Mouse (Mus musculus): ENCODE results near the gene Mcoln1.

Mcoln1 gene

DNA sequence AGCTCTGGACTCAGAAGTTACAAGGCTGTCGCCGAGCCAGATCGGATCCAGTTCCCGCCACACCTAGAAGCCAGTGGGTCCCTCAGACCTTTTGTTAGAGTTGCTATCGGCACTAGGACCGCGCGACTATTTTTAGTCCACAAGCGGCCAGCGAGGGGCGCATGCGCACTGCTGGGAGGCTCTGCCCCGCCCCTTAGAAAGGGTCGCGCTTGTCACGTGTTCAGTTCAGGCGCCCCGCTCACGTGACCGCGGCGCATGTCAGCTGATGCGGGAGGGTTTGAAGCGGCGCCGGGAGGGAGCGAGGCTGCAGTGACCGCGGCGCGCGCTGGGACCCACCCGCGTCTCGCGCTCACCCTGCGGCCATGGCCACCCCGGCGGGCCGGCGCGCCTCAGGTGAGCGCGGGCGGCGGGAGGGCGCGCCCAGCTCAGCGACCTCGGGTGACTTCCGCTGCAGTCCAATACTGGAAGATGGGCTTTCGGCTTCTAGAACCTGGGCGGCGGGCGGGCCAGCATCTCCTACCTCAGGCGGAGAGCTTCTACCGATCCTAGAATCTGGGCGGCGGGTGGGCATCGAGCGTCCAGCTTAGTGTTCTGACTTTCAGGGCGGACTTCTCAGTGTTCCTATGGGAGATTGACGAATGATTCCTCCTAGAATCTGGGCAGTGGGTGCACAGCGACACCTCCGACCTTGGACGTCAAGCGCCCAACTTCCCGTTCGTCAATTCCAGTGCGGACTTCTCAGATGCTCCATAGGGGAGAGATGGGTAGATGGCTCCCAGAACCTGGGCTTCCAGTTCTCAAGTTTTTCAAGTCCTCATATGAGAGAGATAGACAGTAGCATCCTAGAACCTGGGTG is at the start of gene Mcoln1:
Gene Mcoln1 (plus strand): TSS at position 223 of the 856 bp plus-strand sequence.
- peak; percentile 99 for DNase-seq

DNA sequence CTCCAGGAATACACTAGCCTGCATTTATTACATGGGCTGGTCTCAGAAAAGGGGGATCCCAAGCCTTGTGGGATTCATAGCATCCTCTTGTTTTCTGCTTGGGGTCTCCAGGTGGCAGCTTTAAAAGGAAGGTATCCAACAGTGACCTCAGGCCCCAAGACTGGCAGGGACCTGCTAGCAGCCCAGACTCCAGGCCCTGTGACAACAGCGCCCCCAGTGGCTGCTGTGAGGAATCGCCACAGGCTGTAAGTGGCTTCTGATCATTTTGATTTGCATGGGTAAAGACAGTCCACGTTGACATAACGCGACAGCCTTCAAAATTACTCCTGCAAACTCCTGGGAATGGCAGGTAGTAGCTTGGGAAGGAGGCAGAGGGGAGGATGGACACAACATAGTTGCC is 49.6 kb upstream of the Mcoln1 start:
- DNase-seq = peak; percentile 66

DNA sequence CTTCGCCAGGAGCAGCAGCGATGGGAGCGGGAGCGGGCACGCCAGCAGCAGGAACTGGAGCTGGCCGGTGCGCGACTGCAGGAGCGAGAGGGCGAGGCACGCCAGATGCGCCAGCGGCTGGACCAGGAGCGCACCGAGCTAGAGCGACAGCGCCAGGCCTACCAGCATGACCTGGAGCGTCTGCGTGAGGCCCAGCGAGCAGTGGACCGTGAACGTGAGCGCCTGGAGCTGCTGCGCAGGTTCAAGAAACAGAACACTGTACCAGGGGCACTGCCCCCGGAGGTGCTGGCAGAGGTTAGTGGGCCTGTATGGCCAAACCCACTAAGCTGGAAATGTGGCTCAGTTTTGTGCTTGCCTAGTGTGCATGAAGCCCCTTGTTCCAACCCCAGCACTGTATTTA is 48.3 kb upstream of the Mcoln1 start:
- DNase-seq = no peak

DNA sequence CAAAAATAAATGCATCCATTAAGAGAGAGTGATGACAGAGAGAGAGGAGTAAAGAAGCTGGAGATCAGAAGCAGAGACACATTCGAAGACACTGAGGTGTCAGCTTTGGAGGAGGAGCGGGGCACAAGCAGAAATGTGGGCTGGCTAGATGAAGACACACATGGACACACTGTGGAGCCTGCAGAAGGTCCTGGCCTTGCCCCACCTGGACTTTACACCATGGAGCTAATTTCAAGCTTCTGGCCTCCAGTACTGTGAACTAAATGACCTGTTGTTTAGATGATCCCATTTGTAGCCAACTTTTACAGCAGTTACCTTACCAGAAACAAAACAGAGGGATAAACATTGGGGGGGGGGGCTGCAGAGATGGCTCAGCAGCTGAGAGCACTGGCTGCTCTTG is 37.0 kb upstream of the Mcoln1 start:
- no peak for DNase-seq

DNA sequence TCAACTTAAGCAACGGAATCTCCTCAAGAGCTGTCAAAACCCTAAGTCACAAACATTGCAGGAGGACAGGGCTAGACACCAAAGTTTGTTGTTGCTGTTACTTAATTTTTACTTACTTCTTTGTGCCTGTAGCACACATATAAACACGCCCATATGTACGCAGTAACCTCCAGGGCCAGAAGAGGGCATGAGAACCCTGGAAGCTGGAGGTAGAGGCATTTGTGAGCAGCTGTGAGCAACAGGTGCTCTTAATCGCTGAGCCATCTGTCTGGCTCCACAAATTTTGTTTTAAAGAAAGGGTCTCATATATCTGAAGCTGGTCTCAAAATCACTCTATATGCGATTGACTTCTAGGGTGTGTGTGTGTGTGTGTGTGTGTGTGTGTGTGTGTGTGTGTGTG is 35.9 kb upstream of the Mcoln1 start:
- peak; percentile 52 for DNase-seq

DNA sequence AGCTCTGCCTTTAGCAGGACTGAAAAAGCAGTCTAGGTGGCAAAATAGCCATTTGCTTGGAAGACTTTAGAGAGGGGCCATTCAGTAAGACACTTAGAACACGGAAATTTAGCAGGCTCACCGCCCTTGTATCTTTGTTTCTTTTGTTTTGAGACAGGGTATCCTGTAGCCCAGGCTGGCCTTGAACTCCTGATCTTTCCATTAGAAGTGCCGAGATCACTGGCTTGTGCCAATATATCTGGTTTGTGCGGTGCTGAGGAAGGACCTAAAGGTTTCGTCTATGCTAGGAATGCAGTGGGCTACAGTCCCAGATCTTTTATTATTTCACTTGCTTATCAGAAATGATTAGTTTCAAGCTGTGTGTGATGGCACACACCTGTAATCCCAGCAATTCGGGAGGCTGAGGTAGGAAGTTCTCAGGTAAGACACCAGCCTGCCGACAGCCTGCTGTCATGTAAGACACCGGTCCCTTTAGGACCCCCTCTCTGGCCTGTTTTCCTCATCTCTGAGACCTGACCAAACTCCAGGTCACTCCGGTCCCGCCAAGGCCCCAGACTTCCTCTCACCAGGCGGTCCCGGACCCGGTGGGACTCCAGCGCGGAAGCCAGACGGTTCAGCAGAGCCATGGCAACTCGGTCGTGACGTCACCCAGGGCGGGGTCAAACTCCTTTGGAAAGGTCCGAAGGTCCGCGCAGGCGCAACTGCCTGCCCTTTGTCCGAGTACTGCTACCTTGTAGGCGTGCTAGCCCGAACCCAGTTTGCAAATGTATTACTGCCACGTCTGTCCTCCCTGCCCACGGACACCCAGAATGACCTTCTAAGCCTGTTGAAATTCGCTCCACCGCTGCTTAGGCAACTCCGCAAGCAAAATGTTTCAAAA is 33.0 kb upstream of the Mcoln1 start, which contains the start of gene Pex11g:
Gene Pex11g (minus strand): TSS at position 675 of the 880 bp plus-strand sequence.
- peak; percentile 96 for DNase-seq

- DNase-seq = no peak
These were observed 32.2 kb upstream of the Mcoln1 start for GRCm38 (mm10) chr8:3467886-3468545.

DNA sequence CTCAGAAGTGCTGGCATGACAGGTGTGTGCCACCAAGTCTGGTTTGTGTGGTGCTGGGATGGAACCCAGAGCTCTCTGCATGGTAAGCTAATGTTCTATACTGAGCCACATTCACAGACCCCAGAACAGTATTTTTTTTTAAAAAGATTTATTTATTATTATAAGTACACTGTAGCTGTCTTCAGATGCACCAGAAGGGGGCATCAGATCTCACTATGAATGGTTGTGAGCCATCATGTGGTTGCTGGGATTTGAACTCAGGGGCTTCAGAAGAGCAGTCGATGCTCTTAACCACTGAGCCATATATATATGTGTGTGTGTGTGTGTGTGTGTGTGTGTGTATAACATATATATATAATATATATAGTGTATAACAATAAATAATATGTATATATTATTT is 31.4 kb upstream of the Mcoln1 start:
- DNase-seq = no peak

GRCm38 (mm10) chr8:3470562-3470961 is 29.7 kb upstream of the Mcoln1 start, which contains the start of gene Tex45:
Tex45 (plus strand) TSS chr8:3470862.
- no peak for DNase-seq

- no peak for DNase-seq
These were observed 24.4 kb upstream of the Mcoln1 start for GRCm38 (mm10) chr8:3475715-3476429.

GRCm38 (mm10) chr8:3480221-3480785 is 20.0 kb upstream of the Mcoln1 start:
- no peak for DNase-seq

DNA sequence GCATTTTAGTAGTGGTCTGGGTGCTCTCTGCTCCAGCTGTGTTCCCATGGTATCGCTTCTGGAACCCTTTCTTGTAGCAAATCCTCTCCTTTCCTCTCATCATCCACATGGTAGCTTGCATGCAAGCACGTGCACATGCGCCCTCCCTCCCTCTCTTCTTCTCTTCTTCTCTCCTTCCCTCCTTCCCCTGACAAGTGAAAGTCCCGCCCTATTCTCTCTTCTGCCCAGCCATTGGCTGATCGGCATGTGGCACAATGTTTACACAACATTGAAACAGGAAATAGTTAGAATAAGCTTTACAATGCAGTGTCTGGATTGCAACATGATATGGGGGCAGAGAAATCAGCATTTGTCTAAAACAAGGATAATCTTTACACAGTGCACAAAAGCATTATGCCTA is 18.7 kb upstream of the Mcoln1 start:
- DNase-seq = no peak

- DNase-seq = no peak
These were observed 18.0 kb upstream of the Mcoln1 start for GRCm38 (mm10) chr8:3482240-3482740.

- DNase-seq = no peak
These were observed 16.7 kb upstream of the Mcoln1 start for GRCm38 (mm10) chr8:3483546-3483945.

DNA sequence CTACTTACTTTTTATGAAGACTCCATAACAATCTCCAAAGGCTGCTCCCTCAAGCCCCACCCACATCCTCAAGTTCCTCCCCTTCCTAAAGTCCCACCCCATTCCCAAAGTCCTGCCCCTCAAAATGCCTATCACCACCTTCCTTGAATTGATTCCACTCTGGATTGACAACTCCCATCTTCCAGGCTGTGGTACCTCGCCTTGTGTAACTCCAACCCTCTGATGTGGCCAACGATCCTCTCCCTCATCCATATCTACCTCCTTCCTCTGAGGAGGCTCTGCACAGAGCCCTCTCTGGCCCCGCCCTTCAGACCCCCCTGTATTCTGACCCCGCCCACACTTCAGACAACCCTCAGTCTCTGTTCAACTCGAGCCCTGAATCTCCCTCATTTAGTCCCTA is 15.1 kb upstream of the Mcoln1 start:
- DNase-seq = no peak

GRCm38 (mm10) chr8:3492901-3493844 is 7.1 kb upstream of the Mcoln1 start, which contains the start of gene Zfp358:
Zfp358 (plus strand) TSS chr8:3493138.
- peak; percentile 75 for DNase-seq

DNA sequence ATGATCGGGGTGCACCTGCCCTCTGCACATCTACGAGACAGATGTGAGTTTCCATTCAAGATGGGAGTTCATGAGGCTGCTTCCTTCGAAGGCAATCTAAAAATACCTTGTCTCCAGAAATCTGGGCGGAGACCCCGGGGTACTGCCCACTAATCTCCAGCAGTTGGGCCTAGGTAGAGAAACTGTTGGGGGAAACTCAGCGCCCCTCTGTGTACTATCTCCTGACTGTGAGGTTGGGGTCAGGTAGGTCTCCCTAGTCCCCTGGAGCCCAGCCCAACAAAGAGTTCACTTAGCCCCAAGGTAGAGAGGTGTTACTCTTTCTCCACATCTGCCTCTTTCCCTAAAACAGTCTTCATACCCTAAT is 6.4 kb upstream of the Mcoln1 start:
- DNase-seq = no peak

GRCm38 (mm10) chr8:3495578-3496427 is 4.5 kb upstream of the Mcoln1 start:
- DNase-seq = no peak

GRCm38 (mm10) chr8:3496428-3496748 is 3.9 kb upstream of the Mcoln1 start:
- no peak for DNase-seq

DNA sequence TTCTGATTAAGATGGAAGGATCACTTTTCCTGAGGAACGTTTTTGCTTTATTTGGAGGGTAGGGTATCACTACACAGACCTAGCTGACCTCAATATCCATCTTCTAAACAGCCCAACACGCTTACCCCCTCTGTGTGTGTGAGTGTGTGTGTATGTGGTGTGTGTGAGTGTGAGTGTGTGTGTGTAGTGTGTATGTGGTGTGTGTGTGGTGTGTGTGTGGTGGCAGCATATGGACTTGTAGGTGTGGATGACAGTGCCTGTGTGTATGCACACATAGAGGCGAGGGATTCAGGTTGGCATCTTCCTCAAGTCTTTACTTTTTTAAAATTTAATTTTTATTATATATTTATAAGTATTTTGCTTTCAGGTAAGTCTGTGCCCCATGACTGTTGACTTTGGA is 1.7 kb upstream of the Mcoln1 start:
- DNase-seq = no peak

Data from liver (tissue).